Mouse (Mus musculus) heart, embryonic 12.5 days (tissue): ENCODE measurements around the gene Nrtn. TPM values are rescaled to one million over a fixed set of nuclear protein-coding genes. Genes with fewer than 3 reads are reported as not detected.

Experiments
- polyA plus RNA-seq: library from polyadenylated mRNA; unstranded; fragments of >200 nt; fragmentation: Nextera tagmentation; extraction: Ambion mirVana; gene quantifications from 2 replicates; pipeline ENCODE4 v1.2.1, GENCODE M21; 2016

Gene Nrtn
- polyA plus RNA-seq, 1 experiment from 2014 or later: 9.0 TPM

Other genes with a start within 250 kb of the Nrtn start
- gene Znrf4, start 245.1 kb downstream of the Nrtn start, polyA plus RNA-seq: not detected in 2 replicates
- gene Gm20219, start 203.1 kb downstream of the Nrtn start, polyA plus RNA-seq: 0.35 and 0.40 TPM in 2 replicates
- 61.1 and 61.2 TPM in 2 replicates for gene Safb2, start 172.9 kb downstream of the Nrtn start, polyA plus RNA-seq
- 93.1 and 101 TPM in 2 replicates for gene Safb, start 172.7 kb downstream of the Nrtn start, polyA plus RNA-seq
- gene 2410015M20Rik, start 147.8 kb downstream of the Nrtn start, polyA plus RNA-seq: 253 and 282 TPM in 2 replicates
- 1,231 and 1,273 TPM in 2 replicates for gene Rpl36, start 144.1 kb downstream of the Nrtn start, polyA plus RNA-seq
- 66.2 and 67.3 TPM in 2 replicates for gene Lonp1, start 130.6 kb downstream of the Nrtn start, polyA plus RNA-seq
- 0.28 and 0.42 TPM in 2 replicates for gene Catsperd, start 129.4 kb downstream of the Nrtn start, polyA plus RNA-seq
- 63.2 and 64.5 TPM in 2 replicates for gene Ranbp3, start 84.2 kb downstream of the Nrtn start, polyA plus RNA-seq
- 638 and 663 TPM in 2 replicates for gene Ndufa11, start 39.8 kb downstream of the Nrtn start, polyA plus RNA-seq
- gene Vmac, start 39.5 kb downstream of the Nrtn start, polyA plus RNA-seq: 12.1 and 12.9 TPM in 2 replicates
- gene Dus3l, start 7.2 kb upstream of the Nrtn start, polyA plus RNA-seq: 33.3 and 34.8 TPM in 2 replicates
- 1.0 and 1.4 TPM in 2 replicates for gene Prr22, start 12.7 kb upstream of the Nrtn start, polyA plus RNA-seq
- 3.8 and 4.4 TPM in 2 replicates for gene Rfx2, start 73.5 kb upstream of the Nrtn start, polyA plus RNA-seq
- not detected in 2 replicates for gene Acsbg2, start 116.9 kb upstream of the Nrtn start, polyA plus RNA-seq
- gene 1700061G19Rik, start 117.9 kb upstream of the Nrtn start, polyA plus RNA-seq: 0.33 and 0.36 TPM in 2 replicates
- 45.3 and 50.6 TPM in 2 replicates for gene Mllt1, start 177.9 kb upstream of the Nrtn start, polyA plus RNA-seq
- not detected in 2 replicates for gene Acer1, start 224.6 kb upstream of the Nrtn start, polyA plus RNA-seq
- 98.1 and 102 TPM in 2 replicates for gene Clpp, start 232.8 kb upstream of the Nrtn start, polyA plus RNA-seq
- 48.5 and 52.8 TPM in 2 replicates for gene Alkbh7, start 239.8 kb upstream of the Nrtn start, polyA plus RNA-seq
- gene Pspn, start 242.5 kb upstream of the Nrtn start, polyA plus RNA-seq: 0.55 TPM in 1 of 2 replicates, not detected in the other